Mouse (Mus musculus) liver, adult 2 months (tissue): ENCODE results near the gene Zfp62. TPM values are rescaled to one million over a fixed set of nuclear protein-coding genes. Genes with fewer than 3 reads are reported as not detected.
"Not testable (repeated sequence)": the region's sequence is repeated elsewhere in the genome, so short reads cannot be mapped to it uniquely, and the experiment has no call there.

Experiments used
- DNase-seq: peaks from one replicate; pipeline ENCODE4 v3.0.0-alpha.2; 2011; ENCODE audit warnings: low read depth, low spot score; ENCODE audit errors: extremely low read depth
- H3K27ac ChIP-seq: fragments of 200-500 bp; replicated peaks from 2 replicates; pipeline ENCODE4 v1.5.1; 2012; ENCODE audit warnings: low read depth, mild to moderate bottlenecking, control low read depth, inconsistent platforms, low read length; ENCODE audit not compliant: insufficient read depth
- H3K27me3 ChIP-seq: fragments of 200-500 bp; 2 replicates; pipeline ENCODE4 v1.6.1; 2012; ENCODE audit warnings: mild to moderate bottlenecking, moderate library complexity, low read length, inconsistent platforms; ENCODE audit not compliant: control insufficient read depth, insufficient read depth
- H3K36me3 ChIP-seq: fragments of 200-500 bp; 2 replicates; pipeline ENCODE4 v1.6.1; 2012; ENCODE audit warnings: low read length, inconsistent platforms; ENCODE audit not compliant: control insufficient read depth, insufficient read depth
- H3K4me1 ChIP-seq: fragments of 200-500 bp; 2 replicates; pipeline ENCODE4 v1.6.1; 2011; ENCODE audit warnings: low read length; ENCODE audit not compliant: control insufficient read depth, insufficient read depth
- H3K4me3 ChIP-seq: fragments of 200-500 bp; 2 replicates; pipeline ENCODE4 v1.5.1; 2011; ENCODE audit warnings: low read depth, mild to moderate bottlenecking, control low read depth, low read length, moderate library complexity; ENCODE audit not compliant: insufficient read depth
- H3K79me2 ChIP-seq: fragments of 200-500 bp; 2 replicates; pipeline ENCODE4 v1.6.1; 2012; ENCODE audit warnings: inconsistent platforms, mild to moderate bottlenecking, low read length, moderate library complexity; ENCODE audit not compliant: control insufficient read depth, insufficient read depth
- H3K9ac ChIP-seq: fragments of 200-500 bp; 2 replicates; pipeline ENCODE4 v1.6.1; 2012; ENCODE audit warnings: low read depth, mild to moderate bottlenecking, control low read depth, inconsistent platforms, low read length
- CTCF ChIP-seq: fragments of 200-500 bp; IDR thresholded peaks from 2 replicates; pipeline ENCODE4 v1.5.1; 2011; ENCODE audit warnings: low read depth, low read length, control low read depth
- POLR2A ChIP-seq: fragments of 200-500 bp; IDR thresholded peaks from 2 replicates; pipeline ENCODE4 v1.6.1; 2011; ENCODE audit warnings: low read length, control low read depth; ENCODE audit not compliant: insufficient read depth; ENCODE audit errors: extremely low read depth
- WGBS: fragments of 180-500 bp; shearing (Covaris S2); methylation state at CpG from one replicate; pipeline ENCODE4 v1.1.7; 2018; 5-methylcytosine and 5-hydroxymethylcytosine counted together
- polyA plus RNA-seq: library from polyadenylated mRNA; depleted of rRNA; stranded (reverse); fragments of >200 nt; gene quantifications from 2 replicates; pipeline ENCODE4 v1.2.3, GENCODE M21; 2012
- total RNA-seq: library from RNA; depleted of rRNA; stranded (reverse); fragments of >200 nt; gene quantifications from 2 replicates; pipeline ENCODE4 v1.2.3, GENCODE M21; 2014

The Zfp62 gene
- total and polyA plus RNA-seq, 2 experiments = 1.4 to 18.3 TPM

DNA sequence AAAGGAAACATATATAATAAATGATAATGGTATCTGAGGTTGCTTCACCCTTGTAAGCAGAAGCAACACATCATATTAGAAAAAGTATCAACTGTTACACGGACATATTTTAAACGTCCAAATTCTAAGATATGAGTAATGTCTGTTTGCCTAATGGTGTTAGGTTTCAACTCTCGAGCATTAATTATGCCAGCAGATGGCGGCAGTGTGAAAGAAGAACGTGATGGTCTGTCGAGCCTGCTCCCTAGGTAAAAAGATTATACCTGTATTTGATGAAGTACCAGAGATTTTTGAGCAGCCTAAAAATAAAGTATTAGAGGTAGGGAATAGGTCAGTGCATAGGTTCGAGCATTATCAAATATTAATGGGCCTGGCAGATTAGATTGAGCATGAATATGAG lies 13.4 kb upstream of the Zfp62 start:
- Histone ChIP-seq H3K79me2 (no peaks in the 10 kb centered on the region), H3K27ac (no peak overlapping the region), H3K4me1 (peaks cover 4% of the 10 kb centered on the region; the same call in 1 of the 2 replicates), H3K27me3 (no peaks in the 10 kb centered on the region), H3K36me3 (no peaks in the 10 kb centered on the region), H3K9ac (no peak overlapping the region), H3K4me3 (no peak overlapping the region)
- peak; percentile 56 for DNase-seq
- WGBS = 1% methylated on average over 7 of the region's 7 CpGs
- TF ChIP-seq CTCF (peak; percentile 57), POLR2A (no peak)

- no peak overlapping the region for H3K4me3 ChIP-seq
- H3K36me3 ChIP-seq = no peaks in the 10 kb centered on the region
- peak; percentile 69 for DNase-seq
- no peaks in the 10 kb centered on the region for H3K27me3 ChIP-seq
- no peak overlapping the region for H3K27ac ChIP-seq
- H3K9ac ChIP-seq = no peak overlapping the region
- H3K4me1 ChIP-seq = peaks cover 6% of the 10 kb centered on the region; the same call in 1 of the 2 replicates
- TF ChIP-seq POLR2A (no peak), CTCF (no peak)
- WGBS = 14% methylated on average over 2 of the region's 2 CpGs
- no peaks in the 10 kb centered on the region for H3K79me2 ChIP-seq
Measured at GRCm38 (mm10) chr11:49191083-49191482, 12.0 kb upstream of the Zfp62 start.

GRCm38 (mm10) chr11:49194771-49195170 lies 8.3 kb upstream of the Zfp62 start:
- H3K4me1 ChIP-seq = not testable (repeated sequence)
- 89% methylated on average over 9 of the region's 9 CpGs for WGBS

DNA sequence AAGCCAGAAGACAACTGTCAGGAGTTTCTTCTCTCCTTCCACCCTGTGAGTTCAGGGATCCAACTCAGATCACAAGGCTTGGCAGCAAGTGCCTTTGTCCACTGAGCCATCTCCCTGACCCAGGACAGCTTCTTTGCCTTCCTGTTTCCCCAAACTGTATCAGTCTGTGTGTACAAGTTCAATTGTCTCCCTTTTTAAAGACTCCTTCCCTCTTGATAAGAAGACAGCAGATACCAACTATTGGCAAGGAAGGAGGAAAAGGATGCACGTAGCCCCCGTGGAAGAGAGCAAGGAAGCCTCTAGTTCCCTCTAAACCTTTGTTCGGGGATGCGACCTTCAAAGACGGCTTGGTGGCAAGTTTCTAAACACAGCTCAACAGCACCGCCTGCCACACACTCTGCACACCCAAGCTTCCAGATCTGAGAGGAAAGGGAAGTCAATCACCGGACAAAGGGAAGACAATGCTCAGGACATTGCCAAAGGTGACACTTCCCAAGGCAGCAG lies 7.2 kb upstream of the Zfp62 start:
- H3K27me3 ChIP-seq = no peaks in the 10 kb centered on the region
- no peak for TF ChIP-seq POLR2A
- no peak for TF ChIP-seq CTCF
- peak; percentile 33 for DNase-seq
- peaks cover 6% of the 10 kb centered on the region; the same call in 1 of the 2 replicates for H3K4me1 ChIP-seq
- peak overlapping the region; percentile 50 for H3K27ac ChIP-seq
- H3K79me2 ChIP-seq = no peaks in the 10 kb centered on the region; the same call in 1 of the 2 replicates
- 82% methylated on average over 7 of the region's 7 CpGs for WGBS
- H3K9ac ChIP-seq = no peak overlapping the region
- H3K4me3 ChIP-seq = no peak overlapping the region
- no peaks in the 10 kb centered on the region for H3K36me3 ChIP-seq

More at GRCm38 (mm10) chr11:49194771-49195170, 8.3 kb upstream of the Zfp62 start:
- not testable (repeated sequence) for H3K27me3 ChIP-seq, H3K9ac ChIP-seq, DNase-seq, H3K36me3 ChIP-seq, H3K4me3 ChIP-seq, H3K27ac ChIP-seq, H3K79me2 ChIP-seq

DNA sequence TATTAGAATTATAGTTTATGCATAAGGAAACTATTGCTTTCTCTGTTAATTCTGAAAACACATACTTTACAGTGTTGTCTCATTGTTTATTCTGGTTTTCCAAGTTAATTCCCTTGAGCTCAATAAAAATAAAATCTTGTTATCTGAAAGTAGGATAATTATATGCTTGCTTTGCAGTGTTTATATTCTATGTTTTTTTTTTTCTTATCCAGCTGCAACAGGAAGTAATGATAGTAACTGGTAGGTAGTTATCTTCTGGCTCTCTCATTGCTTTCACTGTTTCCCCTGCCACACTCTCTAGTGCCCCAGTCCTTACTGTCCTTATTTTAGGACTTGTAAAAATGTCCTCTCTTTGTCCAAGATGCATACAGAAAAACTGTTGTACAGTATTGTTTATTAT lies 2.4 kb upstream of the Zfp62 start:
- Histone ChIP-seq H3K9ac (no peak overlapping the region), H3K4me1 (peaks cover 5% of the 10 kb centered on the region), H3K27me3 (no peaks in the 10 kb centered on the region), H3K79me2 (peaks cover 7% of the 10 kb centered on the region; the same call in 1 of the 2 replicates), H3K36me3 (no peaks in the 10 kb centered on the region; the same call in 1 of the 2 replicates), H3K4me3 (no peak overlapping the region), H3K27ac (no peak overlapping the region)
- DNase-seq = no peak
- TF ChIP-seq CTCF (no peak), POLR2A (no peak)

GRCm38 (mm10) chr11:49201142-49201541 lies 1.9 kb upstream of the Zfp62 start:
- no peak overlapping the region for H3K4me3 ChIP-seq
- no peaks in the 10 kb centered on the region; the same call in 1 of the 2 replicates for H3K36me3 ChIP-seq
- no peak overlapping the region for H3K27ac ChIP-seq
- H3K4me1 ChIP-seq = peaks cover 5% of the 10 kb centered on the region
- no peak for TF ChIP-seq CTCF
- no peak for DNase-seq
- no peaks in the 10 kb centered on the region for H3K27me3 ChIP-seq
- peaks cover 7% of the 10 kb centered on the region; the same call in 1 of the 2 replicates for H3K79me2 ChIP-seq
- H3K9ac ChIP-seq = no peak overlapping the region
